Mouse (Mus musculus) E14TG2a.4 (cell line): ENCODE measurements around the gene Csrp1.

Experiments
- H3K27me3 ChIP-seq: 2 replicates; pipeline ENCODE4 v1.6.1; 2014; ENCODE audit warnings: low read length, control low read depth; ENCODE audit not compliant: insufficient read depth
- H3K36me3 ChIP-seq: 2 replicates; pipeline ENCODE4 v1.6.1; 2014; ENCODE audit warnings: low read length, control low read depth; ENCODE audit not compliant: insufficient read depth
- H3K4me1 ChIP-seq: replicated peaks from 2 replicates; pipeline ENCODE4 v1.6.1; 2014; ENCODE audit warnings: low read depth, low read length, control low read depth
- H3K4me3 ChIP-seq: replicated peaks from 2 replicates; pipeline ENCODE4 v1.5.1; 2014; ENCODE audit warnings: mild to moderate bottlenecking, low read length
- H3K9me3 ChIP-seq: 2 replicates; pipeline ENCODE4 v1.6.1; 2014; ENCODE audit warnings: low read length, control low read depth
- CTCF ChIP-seq: conservative IDR thresholded peaks from 2 replicates; pipeline ENCODE4 v1.5.1; 2014; ENCODE audit warnings: low read length
- NANOG ChIP-seq: IDR thresholded peaks from 2 replicates; pipeline ENCODE4 v1.6.1; 2014; ENCODE audit warnings: borderline replicate concordance, low read length, mixed read lengths
- POU5F1 ChIP-seq: IDR thresholded peaks from 2 replicates; pipeline ENCODE4 v1.6.1; 2014; ENCODE audit warnings: low read length, borderline replicate concordance

Csrp1 gene

DNA sequence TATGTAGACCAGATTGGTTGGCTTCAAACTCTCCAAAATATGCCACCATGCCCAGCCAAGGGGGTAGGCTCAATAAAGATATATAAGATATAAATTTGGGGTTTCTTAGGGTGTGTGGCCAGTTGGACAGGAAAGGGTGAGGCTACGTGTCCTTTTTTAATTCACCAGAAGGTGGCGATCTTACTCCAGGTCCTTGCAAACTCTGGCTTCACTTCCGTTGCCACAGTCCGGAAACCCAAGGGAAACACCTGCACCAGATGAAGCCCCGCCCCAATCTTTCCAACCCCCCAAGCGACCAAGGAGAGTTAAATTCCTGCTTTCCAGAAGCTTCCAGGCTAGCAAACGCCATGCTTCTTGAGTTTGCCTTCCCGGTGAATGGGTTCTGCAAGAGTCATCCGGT lies 375 bp upstream of the Csrp1 start:
- no peaks in the 10 kb centered on the region for H3K27me3 ChIP-seq
- peak overlapping the region; percentile 30 for H3K4me3 ChIP-seq
- H3K9me3 ChIP-seq = no peaks in the 10 kb centered on the region
- peaks cover 45% of the 10 kb centered on the region for H3K4me1 ChIP-seq
- no peaks in the 10 kb centered on the region for H3K36me3 ChIP-seq
- TF ChIP-seq CTCF (peak; percentile 55), NANOG (no peak), POU5F1 (no peak)

DNA sequence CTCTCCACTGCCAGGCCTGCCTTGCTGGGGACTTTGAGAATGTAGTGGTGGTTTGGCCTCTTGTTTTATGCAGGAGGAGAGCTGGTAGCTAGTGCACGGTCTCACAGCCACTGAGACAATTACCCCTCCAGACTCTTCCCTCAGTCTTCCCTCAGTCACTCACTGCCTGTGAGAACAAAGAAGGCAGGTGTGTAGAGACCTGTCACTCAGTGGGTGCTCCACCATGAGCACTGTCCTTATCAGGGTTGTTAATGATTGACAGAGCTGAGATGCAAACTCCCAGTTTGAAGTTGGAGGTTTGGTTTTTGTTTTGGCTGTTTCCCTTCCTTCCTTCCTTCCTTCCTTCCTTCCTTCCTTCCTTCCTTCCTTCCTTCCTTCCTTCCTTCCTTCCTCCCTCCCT lies 3.2 kb downstream of the Csrp1 start:
- peaks cover 4% of the 10 kb centered on the region; the same call in 1 of the 2 replicates for H3K9me3 ChIP-seq

DNA sequence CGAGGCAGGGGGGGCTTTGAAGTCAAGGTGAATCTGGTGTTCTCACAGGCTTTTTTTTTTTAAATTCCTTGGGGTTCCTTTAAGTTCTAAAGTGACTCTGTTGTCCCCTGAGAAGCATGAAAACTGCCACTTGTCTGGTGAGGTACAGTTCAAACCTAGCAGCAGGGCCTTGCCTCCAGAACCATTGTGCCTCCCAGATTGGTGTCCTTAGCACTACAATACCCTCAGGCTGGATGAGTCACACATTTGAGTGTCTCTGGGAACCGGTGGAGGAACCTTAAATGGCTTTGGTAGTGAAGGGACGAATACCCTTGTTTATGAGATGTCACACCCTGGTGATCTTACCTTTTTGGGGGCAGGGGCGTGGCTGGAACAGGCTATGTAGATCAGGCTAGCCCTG lies 4.3 kb downstream of the Csrp1 start:
- peaks cover 11% of the 10 kb centered on the region for H3K27me3 ChIP-seq
- no peak overlapping the region for H3K4me3 ChIP-seq
- peaks cover 4% of the 10 kb centered on the region; the same call in 1 of the 2 replicates for H3K9me3 ChIP-seq
- peaks cover 49% of the 10 kb centered on the region for H3K4me1 ChIP-seq
- TF ChIP-seq NANOG (0 out of 2 replicates have a peak, but pooled peaks have one; percentile 29), POU5F1 (no peak)
- H3K36me3 ChIP-seq = no peaks in the 10 kb centered on the region

More for the DNA sequence above, 3.2 kb downstream of the Csrp1 start:
- no peaks in the 10 kb centered on the region for H3K36me3 ChIP-seq
- H3K27me3 ChIP-seq = peaks cover 7% of the 10 kb centered on the region
- peaks cover 41% of the 10 kb centered on the region for H3K4me1 ChIP-seq
- H3K4me3 ChIP-seq = no peak overlapping the region
- TF ChIP-seq POU5F1 = no peak
- no peak for TF ChIP-seq CTCF
- TF ChIP-seq NANOG = no peak

DNA sequence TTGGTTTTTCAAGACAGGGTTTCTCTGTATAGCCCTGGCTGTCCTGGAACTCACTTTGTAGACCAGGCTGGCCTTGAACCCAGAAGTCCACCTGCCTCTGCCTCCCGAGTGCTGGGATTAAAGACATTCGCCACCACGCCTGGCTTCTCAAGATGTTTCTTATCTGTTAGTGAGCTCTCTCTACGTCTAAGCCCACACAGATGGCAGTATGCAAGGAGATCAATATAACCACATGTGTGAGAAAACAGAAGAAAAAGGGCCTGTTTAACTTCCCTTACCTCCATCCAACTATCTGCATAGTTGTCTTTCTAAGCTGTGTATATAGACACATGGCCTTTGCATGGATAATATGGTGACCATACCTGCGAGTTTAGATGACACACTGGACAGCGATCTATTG lies 5.5 kb downstream of the Csrp1 start:
- Histone ChIP-seq H3K9me3 (peaks cover 4% of the 10 kb centered on the region; the same call in 1 of the 2 replicates), H3K4me3 (no peak overlapping the region), H3K4me1 (peaks cover 52% of the 10 kb centered on the region), H3K27me3 (peaks cover 11% of the 10 kb centered on the region), H3K36me3 (no peaks in the 10 kb centered on the region)
- no peak for TF ChIP-seq POU5F1
- TF ChIP-seq NANOG = no peak
- TF ChIP-seq CTCF = no peak

DNA sequence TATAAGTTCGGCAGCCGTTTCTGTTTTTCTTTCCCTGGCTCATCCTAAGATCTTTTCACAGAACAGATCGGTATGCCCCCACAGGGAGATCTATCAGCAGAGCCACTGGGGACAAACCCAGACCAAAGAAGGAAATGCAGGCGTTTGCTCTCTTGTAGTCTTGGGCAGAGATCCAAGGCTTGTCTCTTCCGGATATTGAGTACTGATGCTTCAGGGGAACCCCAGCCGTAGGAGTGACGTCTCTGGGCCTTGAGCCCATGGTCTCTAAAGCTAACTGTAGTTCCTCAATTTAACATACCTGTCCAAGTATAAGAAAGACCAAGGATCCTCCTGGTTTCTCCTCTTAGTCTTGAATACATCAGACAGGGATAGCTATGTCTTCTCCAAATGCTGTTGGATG lies 6.1 kb downstream of the Csrp1 start:
- TF ChIP-seq CTCF = no peak
- TF ChIP-seq POU5F1 = no peak
- Histone ChIP-seq H3K27me3 (peaks cover 11% of the 10 kb centered on the region), H3K9me3 (peaks cover 4% of the 10 kb centered on the region; the same call in 1 of the 2 replicates), H3K36me3 (no peaks in the 10 kb centered on the region), H3K4me1 (peaks cover 53% of the 10 kb centered on the region), H3K4me3 (no peak overlapping the region)

DNA sequence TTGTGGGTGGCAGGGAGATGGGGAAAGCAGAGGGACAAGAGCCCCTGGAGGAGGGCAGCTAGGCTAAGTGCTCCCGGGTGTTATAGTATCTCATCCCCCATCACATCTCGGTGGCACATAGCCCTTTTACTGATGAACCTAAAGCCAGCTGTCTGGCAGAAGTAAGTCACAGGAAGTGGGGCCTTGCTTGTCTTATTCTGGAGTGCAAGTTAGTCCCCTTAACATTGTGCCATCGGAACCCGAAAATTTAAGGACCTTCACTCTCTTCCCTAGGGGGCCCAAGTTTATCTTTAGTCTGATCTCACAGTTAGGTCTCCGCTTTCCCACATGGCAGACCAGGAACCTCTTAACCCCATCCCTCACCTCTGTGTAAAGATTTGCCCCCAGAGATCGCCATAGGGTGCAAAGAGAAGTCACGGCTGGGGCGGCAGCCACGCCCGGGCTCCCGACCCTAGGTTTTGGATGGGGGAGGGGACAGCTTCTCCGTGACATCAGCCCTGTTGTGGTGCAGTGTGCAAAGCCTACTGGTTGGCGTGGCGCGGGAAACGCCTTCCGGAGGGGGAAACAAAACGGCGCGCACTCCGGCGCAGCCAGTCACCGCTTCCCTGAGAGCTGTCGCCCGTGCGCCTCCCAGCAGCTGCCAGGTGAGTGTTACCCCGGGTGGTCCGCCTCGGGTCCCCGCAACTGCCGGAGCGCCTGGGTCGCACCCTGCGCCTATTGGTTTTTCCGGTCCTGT lies 8.9 kb downstream of the Csrp1 start:
- peaks cover 4% of the 10 kb centered on the region; the same call in 1 of the 2 replicates for H3K9me3 ChIP-seq
- no peaks in the 10 kb centered on the region for H3K36me3 ChIP-seq
- H3K4me1 ChIP-seq = peaks cover 64% of the 10 kb centered on the region
- TF ChIP-seq CTCF = no peak
- TF ChIP-seq POU5F1 = no peak
- TF ChIP-seq NANOG = no peak
- H3K27me3 ChIP-seq = peaks cover 11% of the 10 kb centered on the region
- peak overlapping the region; percentile 84 for H3K4me3 ChIP-seq

DNA sequence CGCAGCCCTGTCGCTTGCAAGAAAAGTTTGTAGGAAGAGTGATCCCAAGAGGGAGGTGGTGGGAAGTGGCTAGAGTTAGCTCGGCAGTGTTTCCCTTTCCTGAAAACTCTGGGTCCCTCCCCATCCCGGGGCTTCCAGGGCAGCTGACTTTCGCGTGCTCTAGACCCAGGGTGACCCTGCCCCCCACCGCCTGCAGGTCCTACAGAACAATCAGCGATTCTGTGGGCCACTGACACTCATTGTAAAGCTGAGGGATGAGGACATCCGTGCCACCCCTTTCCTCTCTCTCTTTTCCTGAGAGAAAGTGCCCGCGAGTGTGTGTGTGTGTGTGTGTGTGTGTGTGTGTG lies 9.5 kb downstream of the Csrp1 start:
- H3K4me1 ChIP-seq = peaks cover 65% of the 10 kb centered on the region
- H3K4me3 ChIP-seq = peak overlapping the region; percentile 84
- TF ChIP-seq NANOG (no peak), POU5F1 (no peak), CTCF (no peak)
- no peaks in the 10 kb centered on the region for H3K36me3 ChIP-seq
- H3K9me3 ChIP-seq = peaks cover 4% of the 10 kb centered on the region; the same call in 1 of the 2 replicates
- H3K27me3 ChIP-seq = peaks cover 11% of the 10 kb centered on the region

DNA sequence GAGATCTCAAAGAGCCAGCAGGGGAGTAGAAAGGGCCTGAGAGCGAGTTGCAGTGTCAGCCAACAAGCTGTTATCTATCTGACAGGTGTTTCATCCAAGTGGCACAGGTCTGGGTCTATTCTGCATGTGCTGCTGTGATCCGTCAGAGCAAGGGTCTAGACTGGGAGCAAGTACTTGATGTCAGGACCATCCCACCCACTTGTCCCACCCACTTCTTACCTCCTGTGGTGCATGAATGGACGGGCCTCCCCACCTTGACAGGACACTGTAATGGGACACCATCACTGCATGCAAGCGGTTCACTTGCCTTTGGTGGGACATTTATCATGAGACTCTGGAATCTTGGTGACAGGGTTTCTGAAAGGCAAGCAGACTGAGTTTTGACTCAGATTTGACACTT lies 10.0 kb downstream of the Csrp1 start:
- no peaks in the 10 kb centered on the region for H3K36me3 ChIP-seq
- peaks cover 65% of the 10 kb centered on the region for H3K4me1 ChIP-seq
- H3K27me3 ChIP-seq = peaks cover 11% of the 10 kb centered on the region
- peaks cover 4% of the 10 kb centered on the region; the same call in 1 of the 2 replicates for H3K9me3 ChIP-seq
- TF ChIP-seq POU5F1 = no peak
- no peak for TF ChIP-seq NANOG
- TF ChIP-seq CTCF = no peak
- H3K4me3 ChIP-seq = peak overlapping the region; percentile 84

DNA sequence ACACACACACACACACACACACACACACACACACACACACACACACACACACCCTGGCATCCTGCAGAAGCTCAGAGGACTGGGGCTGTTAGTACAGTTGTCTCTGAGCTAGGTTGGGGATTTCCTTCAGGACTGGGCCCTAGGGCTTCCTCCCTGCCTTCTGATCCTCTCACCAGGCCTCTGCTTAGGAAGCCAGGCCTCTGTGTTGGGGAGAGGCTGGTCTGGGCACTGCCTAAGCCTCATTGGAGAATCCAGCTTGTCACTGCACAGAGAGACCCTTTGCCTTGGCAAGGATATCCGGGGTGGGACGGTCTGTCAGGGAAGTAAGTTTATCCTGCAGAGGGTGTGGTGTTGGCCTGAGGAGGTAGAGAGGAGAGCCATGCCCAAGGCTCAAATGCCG lies 10.4 kb downstream of the Csrp1 start:
- Histone ChIP-seq H3K4me3 (peak overlapping the region; percentile 84), H3K9me3 (peaks cover 4% of the 10 kb centered on the region; the same call in 1 of the 2 replicates), H3K27me3 (peaks cover 11% of the 10 kb centered on the region), H3K4me1 (peaks cover 68% of the 10 kb centered on the region), H3K36me3 (no peaks in the 10 kb centered on the region)
- TF ChIP-seq CTCF (no peak), POU5F1 (no peak)
